Mouse (Mus musculus) stomach, postnatal 0 days (tissue): Measurements from ENCODE around the gene Atp6v1b1.

Experiments used
- CTCF ChIP-seq: IDR thresholded peaks from 2 replicates; pipeline ENCODE4 v1.5.1; 2016; ENCODE audit warnings: antibody characterized with exemption, low read depth, mild to moderate bottlenecking, moderate library complexity
- EP300 ChIP-seq: optimal IDR thresholded peaks from 2 replicates; pipeline ENCODE3; 2016; ENCODE audit warnings: antibody characterized with exemption

DNA sequence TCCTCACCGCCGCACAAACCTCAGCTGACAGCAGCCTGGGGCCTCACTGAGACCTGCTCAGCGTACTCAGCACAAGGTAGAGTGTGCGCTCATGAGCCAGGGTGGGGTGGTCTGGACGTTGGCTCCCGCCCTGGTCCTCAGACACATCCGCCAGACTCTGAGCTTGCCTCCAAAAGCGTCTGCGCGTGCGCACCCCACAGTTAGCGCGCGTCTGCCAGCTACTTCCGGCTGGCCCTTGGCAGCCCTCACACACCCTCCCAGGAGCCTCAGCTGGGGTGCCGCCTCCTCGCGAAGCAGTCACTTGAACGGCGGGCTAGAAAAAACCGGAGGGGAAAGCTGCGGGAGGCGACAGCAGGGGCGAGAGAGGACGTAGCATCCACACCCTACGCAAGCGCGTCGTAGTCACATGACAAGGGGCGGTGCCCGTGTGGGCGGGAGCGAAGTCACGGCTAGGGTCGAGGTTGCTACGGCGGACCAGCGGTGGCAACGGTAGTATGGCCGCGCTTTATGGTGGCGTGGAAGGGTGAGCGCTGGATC lies 52.0 kb downstream of the Atp6v1b1 start, which contains the start of gene Nagk:
- TF ChIP-seq CTCF: no peak; the same call in 1 of the 2 replicates
- no peak for TF ChIP-seq EP300
